Mouse (Mus musculus): ENCODE data around the gene Nsa2. TPM values are rescaled to one million over a fixed set of nuclear protein-coding genes. Genes with fewer than 3 reads are reported as not detected.

Gene Nsa2
- 33.0 and 33.1 TPM in 2 replicates for polyA plus RNA-seq (2015; fragmentation: Nextera tagmentation; extraction: Ambion mirVana)

- no peaks in the 10 kb centered on the region for H3K27me3 ChIP-seq (replicated peaks; ENCODE audit: control insufficient read depth, insufficient read depth, low read length)
- under 1% methylated on average over 53 of the region's 57 CpGs for WGBS
- peaks cover 7% of the 10 kb centered on the region for H3K4me1 ChIP-seq (ENCODE audit: control insufficient read depth, insufficient read depth, low read depth, low read length)
- H3K9ac ChIP-seq (ENCODE audit: low read depth, low read length) = peak within 1 kb of the TSS; percentile 93
- ATAC-seq = peak; percentile 100
- peak within 1 kb of the TSS; percentile 91 for H3K27ac ChIP-seq (ENCODE audit: low read depth, low read length)
- peaks cover 5% of the 10 kb centered on the region for H3K36me3 ChIP-seq (ENCODE audit: control insufficient read depth, insufficient read depth, low read length)
- H3K9me3 ChIP-seq (ENCODE audit: control insufficient read depth, low read length) = no peaks in the 10 kb centered on the region
- peak within 1 kb of the TSS; percentile 81 for H3K4me3 ChIP-seq (ENCODE audit: low read length)
- peak within 1 kb of the TSS; percentile 77 for H3K4me2 ChIP-seq (ENCODE audit: low read length)
Measured at GRCm38 (mm10) chr13:97137466-97138400, at the start of gene Nsa2, which contains the start of gene Gfm2. Gene Nsa2, minus strand, starts transcription at chr13:97137937. Gene Gfm2, plus strand, starts transcription at chr13:97137937.

- WGBS = 84% methylated on average over 4 of the region's 4 CpGs
- H3K4me2 ChIP-seq (ENCODE audit: low read length) = no peak overlapping the region
- H3K27ac ChIP-seq (ENCODE audit: low read depth, low read length) = no peak overlapping the region
- H3K27me3 ChIP-seq (replicated peaks; ENCODE audit: control insufficient read depth, insufficient read depth, low read length) = no peaks in the 10 kb centered on the region
- H3K4me1 ChIP-seq (ENCODE audit: control insufficient read depth, insufficient read depth, low read depth, low read length) = no peaks in the 10 kb centered on the region
- H3K9me3 ChIP-seq (ENCODE audit: control insufficient read depth, low read length) = no peaks in the 10 kb centered on the region
- no peaks in the 10 kb centered on the region for H3K36me3 ChIP-seq (ENCODE audit: control insufficient read depth, insufficient read depth, low read length)
- no peak for ATAC-seq
- no peak overlapping the region for H3K9ac ChIP-seq (ENCODE audit: low read depth, low read length)
- H3K4me3 ChIP-seq (ENCODE audit: low read length) = no peak overlapping the region
Measured at GRCm38 (mm10) chr13:97186346-97186745, 48.6 kb upstream of the Nsa2 start.

- ATAC-seq = no peak
- H3K27me3 ChIP-seq (replicated peaks; ENCODE audit: control insufficient read depth, insufficient read depth, low read length) = no peaks in the 10 kb centered on the region
- no peak overlapping the region for H3K4me3 ChIP-seq (ENCODE audit: low read length)
- no peak overlapping the region for H3K27ac ChIP-seq (ENCODE audit: low read depth, low read length)
- no peak overlapping the region for H3K9ac ChIP-seq (ENCODE audit: low read depth, low read length)
- no peaks in the 10 kb centered on the region for H3K4me1 ChIP-seq (ENCODE audit: control insufficient read depth, insufficient read depth, low read depth, low read length)
- WGBS = 75% methylated on average over 5 of the region's 5 CpGs
- H3K4me2 ChIP-seq (ENCODE audit: low read length) = no peak overlapping the region
- H3K9me3 ChIP-seq (ENCODE audit: control insufficient read depth, low read length) = no peaks in the 10 kb centered on the region
- H3K36me3 ChIP-seq (ENCODE audit: control insufficient read depth, insufficient read depth, low read length) = no peaks in the 10 kb centered on the region
Measured at GRCm38 (mm10) chr13:97184656-97185055, 46.9 kb upstream of the Nsa2 start.

- no peaks in the 10 kb centered on the region for H3K9me3 ChIP-seq (ENCODE audit: control insufficient read depth, low read length)
- H3K36me3 ChIP-seq (ENCODE audit: control insufficient read depth, insufficient read depth, low read length) = peaks cover under 1% of the 10 kb centered on the region; the same call in 1 of the 2 replicates
- WGBS = 96% methylated on average over 2 of the region's 2 CpGs
- H3K9ac ChIP-seq (ENCODE audit: low read depth, low read length) = no peak overlapping the region
- no peak for ATAC-seq
- no peaks in the 10 kb centered on the region for H3K4me1 ChIP-seq (ENCODE audit: control insufficient read depth, insufficient read depth, low read depth, low read length)
- no peak overlapping the region for H3K4me3 ChIP-seq (ENCODE audit: low read length)
- no peak overlapping the region for H3K4me2 ChIP-seq (ENCODE audit: low read length)
- no peaks in the 10 kb centered on the region for H3K27me3 ChIP-seq (replicated peaks; ENCODE audit: control insufficient read depth, insufficient read depth, low read length)
- H3K27ac ChIP-seq (ENCODE audit: low read depth, low read length) = no peak overlapping the region
Measured at GRCm38 (mm10) chr13:97184168-97184567, 46.4 kb upstream of the Nsa2 start.

- no peak for ATAC-seq
- H3K4me2 ChIP-seq (ENCODE audit: low read length) = no peak overlapping the region
- WGBS = 66% methylated on average over 4 of the region's 4 CpGs
- no peaks in the 10 kb centered on the region for H3K4me1 ChIP-seq (ENCODE audit: control insufficient read depth, insufficient read depth, low read depth, low read length)
- H3K27me3 ChIP-seq (replicated peaks; ENCODE audit: control insufficient read depth, insufficient read depth, low read length) = no peaks in the 10 kb centered on the region
- H3K36me3 ChIP-seq (ENCODE audit: control insufficient read depth, insufficient read depth, low read length) = peaks cover 4% of the 10 kb centered on the region; the same call in 1 of the 2 replicates
- no peak overlapping the region for H3K27ac ChIP-seq (ENCODE audit: low read depth, low read length)
- no peak overlapping the region for H3K4me3 ChIP-seq (ENCODE audit: low read length)
- H3K9ac ChIP-seq (ENCODE audit: low read depth, low read length) = no peak overlapping the region
- H3K9me3 ChIP-seq (ENCODE audit: control insufficient read depth, low read length) = no peaks in the 10 kb centered on the region
Measured at GRCm38 (mm10) chr13:97182821-97183220, 45.1 kb upstream of the Nsa2 start.

GRCm38 (mm10) chr13:97180113-97180828 lies 42.5 kb upstream of the Nsa2 start:
- Histone ChIP-seq H3K36me3 (ENCODE audit: control insufficient read depth, insufficient read depth, low read length) (peaks cover 11% of the 10 kb centered on the region), H3K4me3 (ENCODE audit: low read length) (no peak overlapping the region), H3K9me3 (ENCODE audit: control insufficient read depth, low read length) (no peaks in the 10 kb centered on the region), H3K4me2 (ENCODE audit: low read length) (no peak overlapping the region), H3K27ac (ENCODE audit: low read depth, low read length) (no peak overlapping the region; the same call in 1 of the 2 replicates), H3K9ac (ENCODE audit: low read depth, low read length) (no peak overlapping the region), H3K27me3 (replicated peaks; ENCODE audit: control insufficient read depth, insufficient read depth, low read length) (no peaks in the 10 kb centered on the region), H3K4me1 (ENCODE audit: control insufficient read depth, insufficient read depth, low read depth, low read length) (no peaks in the 10 kb centered on the region)
- no peak for ATAC-seq
- WGBS = 52% methylated on average over 6 of the region's 6 CpGs

GRCm38 (mm10) chr13:97178943-97179342 lies 41.2 kb upstream of the Nsa2 start:
- H3K27ac ChIP-seq (ENCODE audit: low read depth, low read length) = no peak overlapping the region
- H3K36me3 ChIP-seq (ENCODE audit: control insufficient read depth, insufficient read depth, low read length) = peaks cover 17% of the 10 kb centered on the region
- no peak for ATAC-seq
- H3K27me3 ChIP-seq (replicated peaks; ENCODE audit: control insufficient read depth, insufficient read depth, low read length) = no peaks in the 10 kb centered on the region
- no peak overlapping the region for H3K4me2 ChIP-seq (ENCODE audit: low read length)
- 60% methylated on average over 7 of the region's 7 CpGs for WGBS
- H3K4me1 ChIP-seq (ENCODE audit: control insufficient read depth, insufficient read depth, low read depth, low read length) = no peaks in the 10 kb centered on the region
- H3K4me3 ChIP-seq (ENCODE audit: low read length) = no peak overlapping the region
- H3K9me3 ChIP-seq (ENCODE audit: control insufficient read depth, low read length) = no peaks in the 10 kb centered on the region
- H3K9ac ChIP-seq (ENCODE audit: low read depth, low read length) = no peak overlapping the region

- WGBS = 89% methylated on average over 5 of the region's 5 CpGs
- Histone ChIP-seq H3K27me3 (replicated peaks; ENCODE audit: control insufficient read depth, insufficient read depth, low read length) (no peaks in the 10 kb centered on the region), H3K27ac (ENCODE audit: low read depth, low read length) (no peak overlapping the region), H3K4me2 (ENCODE audit: low read length) (no peak overlapping the region), H3K9ac (ENCODE audit: low read depth, low read length) (no peak overlapping the region), H3K4me3 (ENCODE audit: low read length) (no peak overlapping the region), H3K4me1 (ENCODE audit: control insufficient read depth, insufficient read depth, low read depth, low read length) (no peaks in the 10 kb centered on the region), H3K36me3 (ENCODE audit: control insufficient read depth, insufficient read depth, low read length) (peaks cover 27% of the 10 kb centered on the region), H3K9me3 (ENCODE audit: control insufficient read depth, low read length) (no peaks in the 10 kb centered on the region)
- no peak for ATAC-seq
Measured at GRCm38 (mm10) chr13:97176731-97177130, 39.0 kb upstream of the Nsa2 start.
